Mouse (Mus musculus) CH12.LX (cell line): ENCODE data around the gene Clic5. TPM values are rescaled to one million over a fixed set of nuclear protein-coding genes. Genes with fewer than 3 reads are reported as not detected.

Experiments
- DNase-seq: peaks from one replicate; pipeline ENCODE4 v3.0.0-alpha.2; 2013; ENCODE audit errors: extremely low read depth
- H3K27ac ChIP-seq: 2 replicates; pipeline ENCODE4 v1.5.1; 2012; ENCODE audit warnings: low read depth, mild to moderate bottlenecking, control low read depth, moderate library complexity; ENCODE audit not compliant: insufficient read depth
- H3K27me3 ChIP-seq: replicated peaks from 2 replicates; pipeline ENCODE3; 2012; ENCODE audit warnings: inconsistent platforms
- H3K36me3 ChIP-seq, 2 experiments: replicated peaks in 1 of 2; 2 replicates each; pipeline versions ENCODE3 to v1.6.1; 2012; ENCODE audit warnings: inconsistent platforms in 1 of 2, low read length in 1 of 2, mild to moderate bottlenecking in 1 of 2, mixed read lengths in 1 of 2, moderate library complexity in 1 of 2; ENCODE audit not compliant: control insufficient read depth in 1 of 2, insufficient read depth in 1 of 2
- H3K4me1 ChIP-seq, 2 experiments: 2 replicates each; pipeline ENCODE4 v1.6.1; 2012; ENCODE audit warnings: inconsistent platforms in 1 of 2, moderate library complexity in 1 of 2; ENCODE audit not compliant: insufficient read depth in 2 of 2, control insufficient read depth in 1 of 2
- H3K4me2 ChIP-seq: 2 replicates; pipeline ENCODE4 v1.6.1; 2012; ENCODE audit warnings: low read depth, mild to moderate bottlenecking, control low read depth; ENCODE audit not compliant: poor library complexity, insufficient read depth, severe bottlenecking
- H3K4me3 ChIP-seq, 3 experiments: fragments of 150-350 bp in 1 of 3; sonication (generic) in 1 of 3; replicated peaks in 1 of 3; 2 replicates each; pipeline versions ENCODE3 to v1.5.1; 2011 to 2012; ENCODE audit warnings: low read depth in 2 of 3, low read length in 2 of 3, mild to moderate bottlenecking in 2 of 3, moderate library complexity in 2 of 3, control low read depth in 1 of 3, improper control_type of control experiment in 1 of 3, inconsistent platforms in 1 of 3, mixed read lengths in 1 of 3; ENCODE audit not compliant: poor library complexity in 1 of 3
- H3K79me2 ChIP-seq: replicated peaks from 2 replicates; pipeline ENCODE4 v1.6.1; 2012; ENCODE audit warnings: mild to moderate bottlenecking, moderate library complexity; ENCODE audit not compliant: control insufficient read depth, poor library complexity, insufficient read depth, severe bottlenecking; ENCODE audit errors: extremely low read depth
- H3K9ac ChIP-seq: 2 replicates; pipeline ENCODE4 v1.6.1; 2012; ENCODE audit warnings: low read depth, mild to moderate bottlenecking, control low read depth, moderate library complexity; ENCODE audit not compliant: insufficient read depth
- H3K9me3 ChIP-seq: replicated peaks from 2 replicates; pipeline ENCODE3; 2012; ENCODE audit warnings: low read length, inconsistent platforms, mixed read lengths
- BHLHE40 ChIP-seq: IDR thresholded peaks from 2 replicates; pipeline ENCODE4 v1.6.1; 2011; ENCODE audit warnings: mild to moderate bottlenecking, low read depth, low read length, improper control_type of control experiment
- CHD1 ChIP-seq: IDR thresholded peaks from 2 replicates; pipeline ENCODE4 v1.6.1; 2012; ENCODE audit warnings: low read depth, low read length, improper control_type of control experiment, inconsistent platforms
- CHD2 ChIP-seq: IDR thresholded peaks from 2 replicates; pipeline ENCODE4 v1.6.1; 2011; ENCODE audit warnings: low read length, improper control_type of control experiment
- CTCF ChIP-seq, 2 experiments: IDR thresholded peaks in 1 of 2; conservative IDR thresholded peaks in 1 of 2; 2 replicates each; pipeline ENCODE4 v1.5.1; 2011 to 2012; ENCODE audit warnings: low read depth in 2 of 2, low read length in 2 of 2, improper control_type of control experiment in 1 of 2, inconsistent platforms in 1 of 2, mild to moderate bottlenecking in 1 of 2, moderate library complexity in 1 of 2
- E2F4 ChIP-seq: IDR thresholded peaks from 2 replicates; pipeline ENCODE4 v1.6.1; 2011; ENCODE audit warnings: low read depth, low read length, improper control_type of control experiment; ENCODE audit not compliant: insufficient replicate concordance
- ELF1 ChIP-seq: IDR thresholded peaks from 2 replicates; pipeline ENCODE4 v1.6.1; 2014; ENCODE audit warnings: low read depth, mild to moderate bottlenecking, inconsistent platforms, low read length, improper control_type of control experiment
- EP300 ChIP-seq: IDR thresholded peaks from 2 replicates; pipeline ENCODE4 v1.6.1; 2011; ENCODE audit warnings: low read length, improper control_type of control experiment
- ETS1 ChIP-seq: conservative IDR thresholded peaks from 2 replicates; pipeline ENCODE4 v1.6.1; 2012; ENCODE audit warnings: low read depth, mild to moderate bottlenecking, inconsistent platforms, low read length, improper control_type of control experiment, moderate library complexity
- HCFC1 ChIP-seq: IDR thresholded peaks from 2 replicates; pipeline ENCODE4 v1.6.1; 2012; ENCODE audit warnings: low read depth, mild to moderate bottlenecking, inconsistent platforms, low read length, improper control_type of control experiment
- IRF4 ChIP-seq: IDR thresholded peaks from 2 replicates; pipeline ENCODE4 v1.6.1; 2014; ENCODE audit warnings: low read depth, mild to moderate bottlenecking, inconsistent platforms, low read length, improper control_type of control experiment
- JUND ChIP-seq: conservative IDR thresholded peaks from 2 replicates; pipeline ENCODE4 v1.6.1; 2011; ENCODE audit warnings: low read depth, low read length, improper control_type of control experiment
- KAT2A ChIP-seq: IDR thresholded peaks from 2 replicates; pipeline ENCODE4 v1.6.1; 2012; ENCODE audit warnings: low read length, improper control_type of control experiment, inconsistent platforms; ENCODE audit not compliant: insufficient replicate concordance
- MAZ ChIP-seq: IDR thresholded peaks from 2 replicates; pipeline ENCODE4 v1.6.1; 2012; ENCODE audit warnings: low read depth, mild to moderate bottlenecking, inconsistent platforms, low read length, improper control_type of control experiment, moderate library complexity
- MEF2A ChIP-seq: IDR thresholded peaks from 2 replicates; pipeline ENCODE4 v1.6.1; 2014; ENCODE audit warnings: low read depth, mild to moderate bottlenecking, inconsistent platforms, low read length, improper control_type of control experiment, borderline replicate concordance
- NRF1 ChIP-seq: IDR thresholded peaks from 2 replicates; pipeline ENCODE4 v1.6.1; 2014; ENCODE audit warnings: low read depth, mild to moderate bottlenecking, inconsistent platforms, low read length, improper control_type of control experiment, moderate library complexity
- PAX5 ChIP-seq: IDR thresholded peaks from 2 replicates; pipeline ENCODE4 v1.6.1; 2012; ENCODE audit warnings: low read length, inconsistent platforms, mixed read lengths
- POLR2A ChIP-seq: IDR thresholded peaks from 2 replicates; pipeline ENCODE4 v1.6.1; 2011; ENCODE audit warnings: low read depth, mild to moderate bottlenecking, improper control_type of control experiment, low read length
- POLR2AphosphoS2 ChIP-seq: IDR thresholded peaks from 2 replicates; pipeline ENCODE4 v1.6.1; 2011; ENCODE audit warnings: low read depth, low read length, improper control_type of control experiment
- RAD21 ChIP-seq: IDR thresholded peaks from 2 replicates; pipeline ENCODE4 v1.6.1; 2011; ENCODE audit warnings: low read depth, mild to moderate bottlenecking, low read length, improper control_type of control experiment, moderate library complexity
- RCOR1 ChIP-seq: conservative IDR thresholded peaks from 2 replicates; pipeline ENCODE4 v1.6.1; 2012; ENCODE audit warnings: low read depth, mild to moderate bottlenecking, inconsistent platforms, low read length, improper control_type of control experiment
- SMC3 ChIP-seq: IDR thresholded peaks from 2 replicates; pipeline ENCODE4 v1.6.1; 2011; ENCODE audit warnings: low read depth, low read length, improper control_type of control experiment
- TCF12 ChIP-seq: IDR thresholded peaks from 2 replicates; pipeline ENCODE4 v1.6.1; 2014; ENCODE audit warnings: low read depth, mild to moderate bottlenecking, inconsistent platforms, low read length, improper control_type of control experiment
- UBTF ChIP-seq: IDR thresholded peaks from 2 replicates; pipeline ENCODE4 v1.6.1; 2012; ENCODE audit warnings: low read depth, mild to moderate bottlenecking, inconsistent platforms, low read length, improper control_type of control experiment, moderate library complexity
- USF1 ChIP-seq: IDR thresholded peaks from 2 replicates; pipeline ENCODE4 v1.6.1; 2014; ENCODE audit warnings: low read depth, mild to moderate bottlenecking, inconsistent platforms, low read length, improper control_type of control experiment
- USF2 ChIP-seq: conservative IDR thresholded peaks from 2 replicates; pipeline ENCODE4 v1.6.1; 2011; ENCODE audit warnings: low read depth, low read length, improper control_type of control experiment
- ZKSCAN1 ChIP-seq: IDR thresholded peaks from 2 replicates; pipeline ENCODE4 v1.6.1; 2012; ENCODE audit warnings: low read depth, inconsistent platforms, low read length, improper control_type of control experiment, borderline replicate concordance
- ZMIZ1 ChIP-seq: IDR thresholded peaks from 2 replicates; pipeline ENCODE4 v1.6.1; 2012; ENCODE audit warnings: low read depth, mild to moderate bottlenecking, inconsistent platforms, low read length, improper control_type of control experiment
- dilution Hi-C: fragments of 300-500 bp; cut with MboI; formaldehyde crosslinking; loops from 2 replicates; pipeline ENCODE4 v1.14.3; 2020; ENCODE audit warnings: low sequenced_read_pairs; ENCODE audit not compliant: extremely low pct_unique_long_range_greater_than_20kb, extremely low pct_ligation_motif_present
- in situ Hi-C: fragments of 300-500 bp; cut with MboI; formaldehyde crosslinking; loops from 3 replicates; pipeline ENCODE4 v1.14.3; 2019; ENCODE audit warnings: low sequenced_read_pairs, low pct_ligation_motif_present, low pct_unique_long_range_greater_than_20kb, mixed read lengths
- polyA plus RNA-seq: library from polyadenylated mRNA; unstranded; fragments of >175 nt; gene quantifications from 2 replicates; pipeline ENCODE4 v1.2.1, GENCODE M21; 2012; ENCODE audit warnings: low read depth; ENCODE audit not compliant: insufficient read length
- total RNA-seq, 2 experiments: library from RNA; depleted of rRNA; stranded (reverse); fragments of 300-350 nt in 1 of 2; fragments of >200 nt in 1 of 2; gene quantifications; 2 replicates each; pipeline ENCODE4 v1.2.3; 2012 to 2014

Gene Clic5
- total and polyA plus RNA-seq, 3 experiments: not detected

DNA sequence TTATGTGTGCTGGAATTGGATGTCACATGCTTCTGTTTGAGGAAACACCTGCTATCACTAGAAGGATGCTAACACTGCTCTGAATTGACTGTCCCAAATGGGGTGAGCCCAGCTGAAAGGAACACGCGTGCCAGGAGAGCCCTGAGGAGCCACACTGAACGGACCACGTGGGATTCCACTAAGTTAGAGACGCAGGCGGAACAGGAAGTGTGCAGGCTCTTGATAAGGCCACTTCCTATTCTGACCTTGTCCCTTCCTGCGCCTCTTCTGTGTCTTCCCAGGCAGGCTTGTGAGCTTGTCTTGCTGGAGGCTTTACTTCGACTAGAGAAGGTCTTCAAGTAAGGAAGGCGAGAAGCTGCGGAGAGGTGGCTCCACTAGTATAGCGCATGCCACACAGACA lies 27.9 kb upstream of the Clic5 start:
- Histone ChIP-seq H3K27me3 (peaks cover 16% of the 10 kb centered on the region), H3K9ac (no peak overlapping the region), H3K4me2 (no peak overlapping the region), H3K36me3 (no peaks in the 10 kb centered on the region), H3K9me3 (peaks cover 3% of the 10 kb centered on the region), H3K4me1 (peaks cover 0 to 3% of the 10 kb centered on the region in 2 experiments; a peak in 1 of 4 replicates), H3K27ac (no peak overlapping the region), H3K4me3 (no peak overlapping the region), H3K79me2 (no peaks in the 10 kb centered on the region)
- no peak for DNase-seq
- TF ChIP-seq ETS1 (no peak), SMC3 (no peak), PAX5 (no peak), HCFC1 (no peak), CTCF (conservative IDR thresholded peaks at IDR 0.05 in 1 of 2, IDR thresholded peaks at IDR 0.05 in 1 of 2; ENCODE audit: low read depth in 2 of 2, low read length in 2 of 2) (no peak), USF2 (no peak), POLR2A (no peak), JUND (no peak), CHD2 (no peak), BHLHE40 (no peak), MAZ (no peak), CHD1 (no peak), ELF1 (no peak), RCOR1 (no peak), UBTF (no peak), MEF2A (no peak)
- in situ Hi-C loops (no loop called here), dilution Hi-C loops (no loop called here)

DNA sequence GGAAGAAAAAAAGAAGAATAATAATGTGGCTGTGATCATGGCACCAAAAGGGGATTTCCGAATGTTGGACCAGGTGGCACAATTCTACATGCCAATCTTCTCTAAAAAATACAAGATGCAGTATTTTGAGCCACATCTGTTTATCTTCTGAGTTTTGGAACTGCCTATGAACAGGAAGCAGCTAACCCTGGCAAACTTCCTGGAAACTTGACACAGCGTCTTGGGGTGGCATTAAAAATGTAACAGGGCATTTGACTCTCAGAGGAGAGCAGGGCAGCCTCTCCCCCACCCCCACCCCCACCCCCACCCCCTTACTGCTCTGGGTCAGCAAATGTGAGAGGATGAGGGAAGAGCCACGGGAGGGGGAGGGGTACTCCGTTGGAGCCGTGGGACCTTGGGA lies 25.9 kb upstream of the Clic5 start:
- Histone ChIP-seq H3K36me3 (no peaks in the 10 kb centered on the region), H3K27me3 (peaks cover 7% of the 10 kb centered on the region), H3K27ac (no peak overlapping the region), H3K9me3 (peaks cover 3% of the 10 kb centered on the region), H3K9ac (no peak overlapping the region), H3K4me1 (peaks cover 3% of the 10 kb centered on the region in 2 experiments; a peak in 2 of 4 replicates), H3K79me2 (no peaks in the 10 kb centered on the region), H3K4me2 (no peak overlapping the region; the same call in 1 of the 2 replicates), H3K4me3 (no peak overlapping the region)
- no peak for DNase-seq
- in situ Hi-C loops: no loop called here
- TF ChIP-seq MEF2A: no peak
- no peak for TF ChIP-seq UBTF
- TF ChIP-seq EP300: no peak
- no peak for TF ChIP-seq ZKSCAN1
- TF ChIP-seq HCFC1: no peak
- no peak for TF ChIP-seq USF2
- TF ChIP-seq E2F4: no peak
- no peak for TF ChIP-seq POLR2A
- no peak for TF ChIP-seq ETS1
- TF ChIP-seq RAD21: no peak
- no peak for TF ChIP-seq MAZ
- TF ChIP-seq NRF1: no peak
- TF ChIP-seq KAT2A: no peak
- TF ChIP-seq CTCF (conservative IDR thresholded peaks at IDR 0.05 in 1 of 2, IDR thresholded peaks at IDR 0.05 in 1 of 2; ENCODE audit: low read depth in 2 of 2, low read length in 2 of 2): no peak
- no peak for TF ChIP-seq ZMIZ1
- no peak for TF ChIP-seq TCF12
- no peak for TF ChIP-seq POLR2AphosphoS2
- no peak for TF ChIP-seq CHD2
- no peak for TF ChIP-seq USF1
- no peak for TF ChIP-seq IRF4
- dilution Hi-C loops: no loop called here
